Mouse (Mus musculus) limb, embryonic 15.5 days (tissue): Measurements from ENCODE around the gene Zc3hav1. TPM values are rescaled to one million over a fixed set of nuclear protein-coding genes. Genes with fewer than 3 reads are reported as not detected.

ENCODE experiments used
- ATAC-seq: fragments of 200-750 bp; cut with Nextera tagmentation; 2 replicates; pipeline ENCODE4 v1.8.0; 2017; ENCODE audit warnings: low read depth, moderate TSS enrichment; ENCODE audit not compliant: insufficient number of reproducible peaks, low FRiP score, low TSS enrichment
- H3K27ac ChIP-seq: fragments of 300-500 bp; sonication (generic); 2 replicates; pipeline ENCODE4 v1.5.1; 2015; ENCODE audit warnings: moderate library complexity, mild to moderate bottlenecking, inconsistent platforms
- H3K27me3 ChIP-seq: fragments of 300-500 bp; sonication (generic); 2 replicates; pipeline ENCODE4 v1.6.1; 2015; ENCODE audit warnings: inconsistent platforms
- H3K36me3 ChIP-seq: fragments of 300-500 bp; sonication (generic); 2 replicates; pipeline ENCODE4 v1.6.1; 2015; ENCODE audit warnings: inconsistent platforms
- H3K4me1 ChIP-seq: fragments of 300-500 bp; sonication (generic); 2 replicates; pipeline ENCODE4 v1.6.1; 2015; ENCODE audit warnings: inconsistent platforms
- H3K4me2 ChIP-seq: fragments of 300-500 bp; sonication (generic); 2 replicates; pipeline ENCODE4 v1.6.1; 2015; ENCODE audit warnings: mild to moderate bottlenecking, inconsistent platforms
- H3K4me3 ChIP-seq: fragments of 300-500 bp; sonication (generic); 2 replicates; pipeline ENCODE4 v1.5.1; 2015; ENCODE audit warnings: mild to moderate bottlenecking, inconsistent platforms
- H3K9ac ChIP-seq: fragments of 300-500 bp; sonication (generic); 2 replicates; pipeline ENCODE4 v1.6.1; 2015; ENCODE audit warnings: inconsistent platforms
- H3K9me3 ChIP-seq: fragments of 300-500 bp; sonication (generic); 2 replicates; pipeline ENCODE4 v1.6.1; 2016; ENCODE audit warnings: inconsistent platforms
- WGBS: fragments of 180-500 bp; shearing (Covaris S2); methylation state at CpG from one replicate; pipeline ENCODE4 v1.1.7; 2015; 5-methylcytosine and 5-hydroxymethylcytosine counted together
- polyA plus RNA-seq: library from polyadenylated mRNA; unstranded; fragments of >200 nt; fragmentation: Nextera tagmentation; extraction: Ambion mirVana; gene quantifications from 2 replicates; pipeline ENCODE4 v1.2.1, GENCODE M21; 2015

The Zc3hav1 gene
- polyA plus RNA-seq, 1 experiment from 2014 or later: 7.5 TPM

DNA sequence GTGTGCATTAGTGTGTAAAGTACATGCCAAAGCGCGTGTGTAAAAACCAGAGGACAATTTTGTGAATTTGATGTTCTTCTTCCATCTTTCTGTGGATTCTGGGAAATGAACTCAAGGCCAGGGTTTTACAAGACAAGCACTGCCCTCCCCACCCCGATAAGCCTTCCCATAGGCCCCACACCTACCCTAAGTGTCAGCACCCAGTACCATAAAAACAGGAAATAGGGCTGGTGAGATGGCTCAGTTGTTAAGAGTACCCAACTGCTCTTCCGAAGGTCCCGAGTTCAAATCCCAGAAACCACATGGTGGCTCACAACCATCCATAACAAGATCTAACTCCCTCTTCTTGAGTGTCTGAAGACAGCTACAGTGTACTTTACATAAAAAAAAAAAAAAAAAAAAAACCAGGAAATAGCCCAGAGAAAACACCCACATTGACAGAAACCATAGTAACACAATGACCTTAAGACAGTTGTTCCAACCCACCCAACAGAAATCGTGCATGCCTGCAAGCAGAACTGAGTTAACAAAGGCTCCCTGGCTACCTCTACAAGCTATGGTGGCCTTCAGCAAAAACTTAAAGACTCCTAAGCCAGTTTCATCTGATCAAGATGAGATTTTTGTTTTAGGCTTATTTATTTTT is 5.5 kb downstream of the Zc3hav1 start:
- Histone ChIP-seq H3K36me3 (no peaks in the 10 kb centered on the region), H3K27ac (no peak overlapping the region), H3K4me1 (peaks cover 9% of the 10 kb centered on the region), H3K9me3 (no peaks in the 10 kb centered on the region), H3K27me3 (peaks cover 35% of the 10 kb centered on the region), H3K9ac (no peak overlapping the region), H3K4me2 (no peak overlapping the region), H3K4me3 (no peak overlapping the region)
- WGBS: 91% methylated on average over 6 of the region's 6 CpGs
- ATAC-seq: no peak

DNA sequence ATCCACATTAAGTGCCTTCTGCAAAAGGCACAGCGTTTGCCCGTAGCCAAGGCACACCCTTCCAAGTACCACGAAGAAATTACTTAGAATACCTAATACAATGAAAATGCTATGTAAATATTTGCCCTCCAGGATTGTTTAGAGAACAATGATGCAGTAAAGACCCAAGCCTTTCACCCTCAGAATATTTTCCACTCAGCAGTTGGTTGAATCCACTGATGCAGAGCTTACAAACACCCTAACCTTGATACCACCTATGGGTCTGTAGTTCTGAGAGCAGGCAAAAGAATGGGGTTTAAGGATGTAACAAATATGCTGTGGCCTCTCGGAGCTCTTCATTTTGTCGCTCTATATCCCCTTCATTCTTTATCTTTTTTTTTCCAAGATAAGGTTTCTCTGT is 6.5 kb downstream of the Zc3hav1 start:
- H3K27ac ChIP-seq: no peak overlapping the region
- WGBS: 85% methylated on average over 5 of the region's 5 CpGs
- peaks cover 26% of the 10 kb centered on the region for H3K27me3 ChIP-seq
- no peak overlapping the region for H3K4me3 ChIP-seq
- ATAC-seq: no peak
- H3K4me1 ChIP-seq: no peaks in the 10 kb centered on the region
- no peaks in the 10 kb centered on the region for H3K9me3 ChIP-seq
- no peaks in the 10 kb centered on the region for H3K36me3 ChIP-seq
- H3K9ac ChIP-seq: no peak overlapping the region
- no peak overlapping the region for H3K4me2 ChIP-seq

DNA sequence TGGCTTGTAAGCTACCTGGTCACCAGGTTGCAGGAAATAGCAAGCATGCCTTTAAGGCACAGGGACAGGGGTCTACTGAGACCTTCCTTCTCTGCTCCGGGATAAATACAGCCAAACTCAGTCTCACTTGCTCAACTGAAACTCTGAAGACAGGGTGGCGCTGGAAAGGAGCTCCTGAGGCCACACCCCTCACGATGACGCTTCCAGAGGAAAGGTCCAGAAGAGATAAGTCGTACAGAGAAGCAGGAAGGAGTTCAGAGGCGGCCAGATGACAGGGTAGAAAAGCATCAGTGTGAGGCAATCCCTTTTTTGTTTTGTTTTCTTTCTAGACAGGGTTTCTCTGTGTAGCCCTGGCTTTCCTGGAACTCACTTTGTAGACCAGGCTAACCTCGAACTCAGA is 8.6 kb downstream of the Zc3hav1 start:
- Histone ChIP-seq H3K9ac (no peak overlapping the region), H3K4me1 (no peaks in the 10 kb centered on the region), H3K36me3 (no peaks in the 10 kb centered on the region), H3K27ac (no peak overlapping the region), H3K4me2 (no peak overlapping the region), H3K4me3 (no peak overlapping the region), H3K9me3 (no peaks in the 10 kb centered on the region), H3K27me3 (peaks cover 9% of the 10 kb centered on the region; the same call in 1 of the 2 replicates)
- no peak for ATAC-seq
- WGBS: 51% methylated on average over 7 of the region's 7 CpGs

DNA sequence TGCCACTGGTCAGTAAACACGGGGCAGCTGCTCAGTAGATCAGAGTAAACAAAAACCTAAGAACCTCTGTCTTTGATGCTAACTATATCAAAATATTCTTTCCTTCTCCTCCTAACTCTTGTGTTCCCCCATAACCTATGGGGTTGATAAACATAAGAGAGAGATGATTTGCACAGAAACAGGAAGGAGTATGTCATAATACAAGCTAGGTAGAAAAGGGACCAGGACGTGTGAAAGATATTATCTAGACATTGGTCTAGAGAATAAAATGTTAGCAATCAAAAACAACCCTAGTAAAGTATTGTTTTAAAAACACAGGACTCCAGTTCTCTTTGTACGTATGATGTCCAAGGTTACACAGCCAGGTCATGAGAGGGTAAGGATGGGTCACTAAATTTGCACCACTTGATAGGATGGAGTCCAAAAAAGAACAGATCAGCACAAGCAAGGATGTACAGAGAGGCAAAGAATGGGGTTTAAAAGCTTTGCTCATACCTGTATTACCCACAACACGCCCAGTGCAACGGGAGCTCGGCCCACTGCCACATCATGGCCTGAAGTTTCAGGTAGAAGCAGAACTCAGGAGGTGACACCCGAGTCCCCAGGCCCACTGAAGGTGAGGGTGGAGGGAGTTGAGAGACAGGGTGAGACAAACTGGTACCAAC is 10.3 kb downstream of the Zc3hav1 start:
- Histone ChIP-seq H3K27me3 (no peaks in the 10 kb centered on the region), H3K9ac (no peak overlapping the region), H3K27ac (no peak overlapping the region), H3K36me3 (no peaks in the 10 kb centered on the region), H3K4me2 (no peak overlapping the region), H3K9me3 (no peaks in the 10 kb centered on the region), H3K4me3 (no peak overlapping the region), H3K4me1 (no peaks in the 10 kb centered on the region)
- ATAC-seq: no peak
- WGBS: 77% methylated on average over 7 of the region's 7 CpGs

DNA sequence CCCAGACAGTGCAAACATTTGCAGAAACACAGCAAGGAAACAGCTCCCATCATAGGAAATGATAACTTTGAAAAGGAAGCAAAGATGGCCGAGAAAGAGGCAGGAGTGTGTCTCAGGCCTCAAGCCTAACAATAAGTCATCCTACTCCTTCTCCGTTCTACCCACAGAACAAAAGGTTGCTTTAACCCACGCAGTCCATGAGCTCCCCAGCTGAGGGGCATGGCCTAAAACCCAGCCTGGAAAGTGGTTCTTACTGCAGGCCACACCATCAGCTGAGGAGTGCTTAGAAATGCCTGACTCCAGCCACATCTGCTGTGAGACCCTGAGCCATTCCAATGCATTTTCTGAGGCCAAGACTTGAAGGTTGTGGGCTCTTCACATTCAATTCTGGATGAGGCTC is 10.8 kb downstream of the Zc3hav1 start:
- H3K36me3 ChIP-seq: no peaks in the 10 kb centered on the region
- ATAC-seq: no peak
- no peaks in the 10 kb centered on the region for H3K9me3 ChIP-seq
- no peak overlapping the region for H3K4me2 ChIP-seq
- WGBS: 61% methylated on average over 3 of the region's 3 CpGs
- no peak overlapping the region for H3K9ac ChIP-seq
- no peaks in the 10 kb centered on the region for H3K27me3 ChIP-seq
- H3K4me1 ChIP-seq: no peaks in the 10 kb centered on the region
- H3K27ac ChIP-seq: no peak overlapping the region
- no peak overlapping the region for H3K4me3 ChIP-seq

DNA sequence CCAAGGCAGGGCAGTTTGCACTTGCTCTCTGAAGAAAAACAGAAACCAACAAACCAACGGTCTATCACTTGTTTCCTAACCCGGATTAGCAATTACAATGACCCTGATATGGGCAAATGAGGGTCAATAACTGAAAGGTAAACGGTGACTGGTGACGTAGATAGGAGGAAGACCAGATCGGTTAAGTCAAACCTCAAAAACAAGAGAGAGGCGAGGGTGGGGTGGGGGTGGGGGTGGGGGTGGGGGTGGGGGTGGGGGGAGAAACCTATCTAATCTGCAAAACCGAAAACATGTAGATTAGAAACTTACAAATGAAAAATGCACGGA is 11.8 kb downstream of the Zc3hav1 start:
- Histone ChIP-seq H3K27me3 (no peaks in the 10 kb centered on the region), H3K4me3 (no peak overlapping the region), H3K4me1 (no peaks in the 10 kb centered on the region), H3K27ac (no peak overlapping the region), H3K36me3 (no peaks in the 10 kb centered on the region), H3K9ac (no peak overlapping the region), H3K9me3 (no peaks in the 10 kb centered on the region), H3K4me2 (no peak overlapping the region)
- WGBS: 64% methylated on average over 8 of the region's 8 CpGs
- ATAC-seq: no peak

DNA sequence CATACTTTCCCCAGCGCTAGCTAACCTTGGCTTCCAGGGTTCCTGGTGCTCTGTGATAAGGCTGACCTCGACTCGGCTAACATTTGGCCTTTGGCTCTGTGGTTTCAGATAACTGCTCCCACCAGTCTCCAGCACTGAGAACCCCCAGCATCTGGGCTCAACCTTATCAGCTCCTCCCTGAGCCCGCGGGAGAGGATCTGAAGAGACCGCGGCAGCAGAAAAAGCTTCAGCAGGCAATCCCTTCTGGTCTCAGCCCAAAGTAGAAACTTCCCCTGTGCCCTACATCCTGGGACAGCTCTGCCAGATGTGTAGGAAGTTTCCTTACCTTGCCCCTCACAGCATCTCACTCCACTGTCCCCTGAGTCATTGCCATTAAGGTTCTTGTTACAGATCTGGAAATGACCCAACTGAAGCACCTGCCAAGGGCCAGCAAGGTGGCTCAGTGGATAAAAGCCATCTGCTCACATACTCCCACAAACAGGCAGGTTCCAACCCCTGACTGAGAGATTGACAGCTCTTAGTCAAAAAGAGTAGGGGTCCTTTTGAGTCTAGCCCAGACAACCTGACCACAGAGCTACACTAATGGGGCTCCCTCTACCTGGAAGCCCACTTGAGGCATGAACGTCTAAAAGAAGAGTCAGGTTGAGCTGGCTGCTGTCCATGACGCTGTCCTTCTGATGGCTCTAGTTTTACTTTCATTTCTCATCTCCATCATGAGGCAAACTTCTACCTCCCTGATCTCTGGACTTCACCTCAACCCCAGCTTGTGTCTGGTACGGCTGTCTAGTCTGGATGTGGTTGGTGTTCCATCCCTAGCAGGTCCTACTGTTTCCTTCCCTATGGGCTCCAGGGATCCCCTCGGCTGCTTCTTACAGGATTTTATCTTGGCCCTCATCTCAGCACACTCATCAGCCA is 12.4 kb downstream of the Zc3hav1 start:
- ATAC-seq: no peak
- Histone ChIP-seq H3K9ac (no peak overlapping the region), H3K4me2 (no peak overlapping the region), H3K27me3 (no peaks in the 10 kb centered on the region), H3K4me3 (no peak overlapping the region), H3K4me1 (no peaks in the 10 kb centered on the region), H3K9me3 (no peaks in the 10 kb centered on the region), H3K36me3 (no peaks in the 10 kb centered on the region), H3K27ac (no peak overlapping the region)
- WGBS: 54% methylated on average over 11 of the region's 11 CpGs

DNA sequence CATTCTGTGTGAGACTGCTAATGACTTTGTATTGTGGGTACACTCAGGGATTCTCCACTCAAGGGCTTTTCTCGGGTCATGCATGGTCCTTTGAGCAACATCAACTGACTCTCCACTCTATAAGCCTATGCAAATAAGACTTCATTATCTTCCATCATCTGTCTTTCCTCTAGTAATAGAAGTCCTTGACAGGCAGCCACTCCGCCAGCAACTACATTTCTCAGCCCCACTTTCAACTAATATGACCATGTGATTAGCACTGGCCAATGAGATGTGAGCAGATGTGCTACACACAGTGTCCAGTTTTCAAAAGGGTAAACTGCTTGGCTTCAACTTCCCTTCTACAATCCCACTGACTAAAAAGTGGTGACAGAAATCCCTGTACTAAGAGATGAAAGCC is 15.3 kb downstream of the Zc3hav1 start:
- no peaks in the 10 kb centered on the region for H3K4me1 ChIP-seq
- no peaks in the 10 kb centered on the region for H3K9me3 ChIP-seq
- 77% methylated on average over 2 of the region's 2 CpGs for WGBS
- ATAC-seq: no peak
- H3K36me3 ChIP-seq: no peaks in the 10 kb centered on the region
- no peak overlapping the region for H3K27ac ChIP-seq
- H3K9ac ChIP-seq: no peak overlapping the region
- H3K4me2 ChIP-seq: no peak overlapping the region
- no peaks in the 10 kb centered on the region for H3K27me3 ChIP-seq
- no peak overlapping the region for H3K4me3 ChIP-seq

DNA sequence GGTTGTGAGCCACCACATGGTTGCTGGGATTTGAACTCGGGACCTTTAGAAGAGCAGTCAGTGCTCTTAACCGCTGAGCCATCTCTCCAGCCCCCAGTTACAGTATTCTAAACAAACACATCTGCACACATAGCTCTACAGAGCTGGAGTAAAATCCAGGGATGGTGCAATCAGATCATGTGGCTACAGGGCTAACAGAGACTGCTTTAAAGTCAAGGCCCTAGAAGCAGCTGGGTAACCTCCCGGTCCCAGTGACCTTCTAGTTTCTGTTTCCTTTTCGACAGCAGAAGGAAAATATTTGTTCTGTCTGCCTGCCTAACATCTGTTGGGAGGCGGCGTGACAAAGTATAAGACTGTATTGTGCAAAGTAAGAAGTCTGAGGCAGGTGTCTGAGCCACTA is 16.5 kb downstream of the Zc3hav1 start:
- H3K36me3 ChIP-seq: no peaks in the 10 kb centered on the region
- no peaks in the 10 kb centered on the region for H3K27me3 ChIP-seq
- no peak for ATAC-seq
- H3K4me3 ChIP-seq: no peak overlapping the region
- H3K4me2 ChIP-seq: no peak overlapping the region
- no peaks in the 10 kb centered on the region for H3K4me1 ChIP-seq
- WGBS: 81% methylated on average over 6 of the region's 6 CpGs
- no peak overlapping the region for H3K9ac ChIP-seq
- H3K27ac ChIP-seq: no peak overlapping the region
- H3K9me3 ChIP-seq: no peaks in the 10 kb centered on the region

DNA sequence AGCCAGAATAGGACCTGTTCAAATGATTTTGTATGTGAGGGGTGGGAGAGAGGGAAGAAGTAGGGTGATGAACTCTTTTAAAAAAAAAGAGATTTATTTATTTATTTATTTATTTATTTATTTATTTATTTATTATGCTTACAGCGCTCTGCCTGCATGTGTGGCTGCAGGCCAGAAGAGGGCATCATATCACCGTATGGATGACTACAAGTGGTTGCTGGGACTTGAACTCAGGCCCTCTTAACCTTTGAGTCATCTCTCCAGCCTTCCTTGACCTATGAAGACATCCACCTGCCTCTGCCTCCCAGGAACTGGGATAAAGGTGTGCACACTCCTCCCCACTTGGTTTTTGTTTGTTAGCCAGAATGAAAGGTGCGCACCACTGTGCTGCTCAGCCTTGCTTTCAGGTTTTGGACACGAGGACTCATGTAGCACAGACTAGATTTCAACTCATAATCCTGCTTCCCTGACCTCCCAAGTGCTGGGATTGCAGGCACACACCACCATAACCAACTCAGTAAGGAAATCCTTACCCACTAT is 17.2 kb downstream of the Zc3hav1 start:
- Histone ChIP-seq H3K4me1 (no peaks in the 10 kb centered on the region), H3K36me3 (no peaks in the 10 kb centered on the region), H3K27me3 (no peaks in the 10 kb centered on the region), H3K27ac (no peak overlapping the region), H3K9ac (no peak overlapping the region), H3K4me2 (no peak overlapping the region), H3K4me3 (no peak overlapping the region), H3K9me3 (no peaks in the 10 kb centered on the region)
- no peak for ATAC-seq
- 90% methylated on average over 4 of the region's 4 CpGs for WGBS

DNA sequence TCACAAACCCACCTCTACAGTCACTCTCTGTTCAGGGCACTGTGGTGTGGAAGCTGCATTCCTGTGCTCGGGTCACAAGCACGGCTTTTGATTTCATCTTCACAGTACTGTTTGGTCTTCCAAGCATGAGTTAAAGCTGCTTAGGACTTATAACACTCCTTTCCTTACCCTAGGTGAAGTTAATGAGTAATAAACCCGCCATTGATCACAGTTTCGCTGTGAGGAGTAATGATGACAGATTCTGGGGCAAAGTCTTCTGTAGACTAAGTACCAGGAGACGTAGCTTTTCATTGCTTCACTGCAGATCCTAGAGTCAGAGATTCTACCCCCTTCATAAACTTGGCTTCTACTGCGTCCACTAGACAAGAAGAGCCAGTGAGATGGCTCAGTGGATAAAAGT is 19.1 kb downstream of the Zc3hav1 start:
- no peaks in the 10 kb centered on the region for H3K4me1 ChIP-seq
- no peaks in the 10 kb centered on the region for H3K36me3 ChIP-seq
- WGBS: 78% methylated on average over 6 of the region's 6 CpGs

DNA sequence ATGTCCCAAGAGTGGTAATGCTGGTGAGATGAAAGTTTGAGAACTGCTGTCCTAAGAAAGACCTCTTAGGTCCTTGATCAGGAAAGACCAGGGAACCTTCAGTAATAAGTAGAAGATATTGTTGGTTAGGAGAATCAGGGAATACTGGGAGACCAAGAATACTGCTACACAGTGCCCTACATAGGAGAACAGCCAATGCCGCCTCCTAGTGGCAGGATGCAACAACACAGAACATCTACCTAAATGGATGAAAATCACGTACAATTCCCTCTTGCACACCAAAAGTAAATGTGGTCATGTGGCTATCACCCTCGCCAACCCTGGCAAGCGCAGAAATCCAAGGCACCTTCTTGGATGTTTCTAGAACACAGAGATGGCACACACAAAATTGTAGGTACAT is 27.8 kb downstream of the Zc3hav1 start:
- no peak overlapping the region for H3K4me3 ChIP-seq
- ATAC-seq: no peak
- H3K4me1 ChIP-seq: no peaks in the 10 kb centered on the region
- no peak overlapping the region for H3K27ac ChIP-seq
- no peak overlapping the region for H3K4me2 ChIP-seq
- no peak overlapping the region for H3K9ac ChIP-seq
- no peaks in the 10 kb centered on the region for H3K27me3 ChIP-seq
- H3K36me3 ChIP-seq: no peaks in the 10 kb centered on the region
- 26% methylated on average over 4 of the region's 4 CpGs for WGBS
- H3K9me3 ChIP-seq: no peaks in the 10 kb centered on the region

More for the DNA sequence above, 19.1 kb downstream of the Zc3hav1 start:
- Histone ChIP-seq H3K4me3 (no peak overlapping the region), H3K9ac (no peak overlapping the region), H3K9me3 (no peaks in the 10 kb centered on the region), H3K27ac (no peak overlapping the region), H3K4me2 (no peak overlapping the region), H3K27me3 (no peaks in the 10 kb centered on the region)
- ATAC-seq: no peak
